Mouse (Mus musculus) lung, postnatal 0 days (tissue): Measurements from ENCODE around the gene Mindy4b-ps. TPM values are rescaled to one million over a fixed set of nuclear protein-coding genes. Genes with fewer than 3 reads are reported as not detected.

Experiments
- ATAC-seq: fragments of 200-750 bp; cut with Nextera tagmentation; 2 replicates; pipeline ENCODE4 v1.8.0; 2017; ENCODE audit warnings: moderate library complexity
- DNase-seq: peaks from one replicate; pipeline ENCODE4 v3.0.0-alpha.2; 2016; ENCODE audit warnings: low spot score
- H3K27ac ChIP-seq: fragments of 300-500 bp; sonication (generic); 2 replicates; pipeline ENCODE4 v1.5.1; 2014; ENCODE audit warnings: antibody characterized with exemption, mild to moderate bottlenecking, low read length, mixed read lengths
- H3K27me3 ChIP-seq: fragments of 300-500 bp; sonication (generic); replicated peaks from 2 replicates; pipeline ENCODE4 v1.6.1; 2014; ENCODE audit warnings: low read length, mixed read lengths; ENCODE audit not compliant: insufficient read depth
- H3K36me3 ChIP-seq: fragments of 300-500 bp; sonication (generic); 2 replicates; pipeline ENCODE4 v1.6.1; 2014; ENCODE audit warnings: low read length, mixed read lengths; ENCODE audit not compliant: insufficient read depth
- H3K4me1 ChIP-seq: fragments of 300-500 bp; sonication (generic); 2 replicates; pipeline ENCODE4 v1.6.1; 2014; ENCODE audit warnings: antibody characterized with exemption, low read depth, low read length, mixed read lengths; ENCODE audit not compliant: insufficient read depth
- H3K4me2 ChIP-seq: fragments of 300-500 bp; sonication (generic); replicated peaks from 2 replicates; pipeline ENCODE4 v1.6.1; 2014; ENCODE audit warnings: low read depth, mild to moderate bottlenecking, low read length, moderate library complexity, mixed read lengths
- H3K4me3 ChIP-seq: fragments of 300-500 bp; sonication (generic); 2 replicates; pipeline ENCODE4 v1.5.1; 2014; ENCODE audit warnings: low read depth, low read length
- H3K9ac ChIP-seq: fragments of 300-500 bp; sonication (generic); replicated peaks from 2 replicates; pipeline ENCODE4 v1.6.1; 2014; ENCODE audit warnings: low read depth, mild to moderate bottlenecking
- H3K9me3 ChIP-seq: fragments of 300-500 bp; sonication (generic); 2 replicates; pipeline ENCODE4 v1.6.1; 2016; ENCODE audit warnings: low read length, mixed read lengths
- CTCF ChIP-seq: IDR thresholded peaks from 2 replicates; pipeline ENCODE4 v1.5.1; 2016; ENCODE audit warnings: antibody characterized with exemption, mild to moderate bottlenecking
- EP300 ChIP-seq: IDR thresholded peaks from 2 replicates; pipeline ENCODE4 v1.6.1; 2016; ENCODE audit warnings: antibody characterized with exemption, mild to moderate bottlenecking, control low read depth
- WGBS: fragments of 180-500 bp; shearing (Covaris S2); extraction: QIAGEN DNeasy Blood & Tissue Kit; methylation state at CpG from one replicate; pipeline ENCODE4 v1.1.7; 2014; 5-methylcytosine and 5-hydroxymethylcytosine counted together
- polyA plus RNA-seq: library from polyadenylated mRNA; unstranded; fragments of >200 nt; fragmentation: Nextera tagmentation; extraction: Ambion mirVana; gene quantifications from 2 replicates; pipeline ENCODE4 v1.2.1, GENCODE M21; 2015

Mindy4b-ps gene
- polyA plus RNA-seq, 1 experiment from 2014 or later = not detected

- Histone ChIP-seq H3K4me3 (no peak overlapping the region), H3K27me3 (no peaks in the 10 kb centered on the region), H3K9ac (no peak overlapping the region), H3K9me3 (no peaks in the 10 kb centered on the region), H3K4me1 (no peaks in the 10 kb centered on the region), H3K27ac (no peak overlapping the region), H3K4me2 (no peak overlapping the region), H3K36me3 (no peaks in the 10 kb centered on the region)
- DNase-seq (no peak), ATAC-seq (no peak)
- TF ChIP-seq EP300 (no peak), CTCF (no peak)
- WGBS = 73% methylated on average over 3 of the region's 3 CpGs
Observed at GRCm38 (mm10) chr3:58754361-58754760, 67.8 kb downstream of the Mindy4b-ps start.

GRCm38 (mm10) chr3:58751818-58752620 lies 70.1 kb downstream of the Mindy4b-ps start:
- 64% methylated on average over 8 of the region's 8 CpGs for WGBS
- Histone ChIP-seq H3K36me3 (no peaks in the 10 kb centered on the region), H3K9me3 (no peaks in the 10 kb centered on the region), H3K4me3 (no peak overlapping the region), H3K27ac (no peak overlapping the region), H3K9ac (no peak overlapping the region), H3K27me3 (no peaks in the 10 kb centered on the region), H3K4me2 (no peak overlapping the region), H3K4me1 (no peaks in the 10 kb centered on the region)
- no peak for ATAC-seq
- DNase-seq = no peak
- TF ChIP-seq EP300 = no peak
- TF ChIP-seq CTCF = no peak

- Histone ChIP-seq H3K4me1 (no peaks in the 10 kb centered on the region), H3K36me3 (no peaks in the 10 kb centered on the region), H3K27me3 (no peaks in the 10 kb centered on the region), H3K4me3 (no peak overlapping the region), H3K9me3 (no peaks in the 10 kb centered on the region), H3K9ac (no peak overlapping the region), H3K27ac (no peak overlapping the region), H3K4me2 (no peak overlapping the region)
- TF ChIP-seq EP300 = no peak
- peak; percentile 5; the same call in 1 of the 2 replicates for TF ChIP-seq CTCF
- DNase-seq (no peak), ATAC-seq (no peak)
Observed at GRCm38 (mm10) chr3:58748724-58749123, 73.4 kb downstream of the Mindy4b-ps start.

GRCm38 (mm10) chr3:58747924-58748323 lies 74.2 kb downstream of the Mindy4b-ps start:
- no peak overlapping the region for H3K27ac ChIP-seq
- no peak overlapping the region for H3K4me3 ChIP-seq
- no peaks in the 10 kb centered on the region for H3K9me3 ChIP-seq
- no peak overlapping the region for H3K4me2 ChIP-seq
- no peak for TF ChIP-seq EP300
- TF ChIP-seq CTCF = no peak
- ATAC-seq = no peak
- no peaks in the 10 kb centered on the region for H3K36me3 ChIP-seq
- 61% methylated on average over 1 of the region's 1 CpGs for WGBS
- no peaks in the 10 kb centered on the region for H3K4me1 ChIP-seq
- DNase-seq = no peak
- no peak overlapping the region for H3K9ac ChIP-seq
- no peaks in the 10 kb centered on the region for H3K27me3 ChIP-seq

GRCm38 (mm10) chr3:58739536-58739935 lies 82.6 kb downstream of the Mindy4b-ps start:
- TF ChIP-seq CTCF = no peak
- no peak for TF ChIP-seq EP300
- Histone ChIP-seq H3K4me3 (no peak overlapping the region), H3K9me3 (no peaks in the 10 kb centered on the region), H3K27me3 (no peaks in the 10 kb centered on the region), H3K27ac (no peak overlapping the region), H3K4me1 (no peaks in the 10 kb centered on the region), H3K4me2 (no peak overlapping the region), H3K36me3 (no peaks in the 10 kb centered on the region), H3K9ac (no peak overlapping the region)
- ATAC-seq (no peak), DNase-seq (no peak)
- 53% methylated on average over 2 of the region's 2 CpGs for WGBS

Other genes with a start within 250 kb of the Mindy4b-ps start
- gene Selenot, start 245.7 kb downstream of the Mindy4b-ps start, polyA plus RNA-seq = 15.1 and 18.9 TPM in 2 replicates
- gene Erich6, start 185.1 kb downstream of the Mindy4b-ps start, polyA plus RNA-seq = 0.06 TPM in 1 of 2 replicates, not detected in the other
- gene Siah2, start 129.9 kb downstream of the Mindy4b-ps start, polyA plus RNA-seq = 3.9 and 4.1 TPM in 2 replicates
- gene Clrn1, start 63.0 kb upstream of the Mindy4b-ps start, polyA plus RNA-seq = not detected in 2 replicates
- 0.27 and 0.40 TPM in 2 replicates for gene Med12l, start 183.5 kb upstream of the Mindy4b-ps start, polyA plus RNA-seq